Mouse (Mus musculus) heart, adult 2 months (tissue): ENCODE measurements at regions not wholly inside any gene's neighbourhood (a gene's known extent, or its start where the extent isn't known, plus 50 kb on each side); places are given as distances from the start of the nearest gene placed in this dataset.

ENCODE experiments used
- CTCF ChIP-seq: fragments of 200-600 bp; IDR thresholded peaks from 2 replicates; pipeline ENCODE4 v1.8.1; 2022; ENCODE audit warnings: antibody characterized with exemption, mild to moderate bottlenecking, moderate library complexity
- EP300 ChIP-seq: fragments of 200-500 bp; IDR thresholded peaks from 2 replicates; pipeline ENCODE4 v1.6.1; 2011; ENCODE audit warnings: low read depth, low read length, control low read depth; ENCODE audit not compliant: insufficient read depth
- POLR2A ChIP-seq: fragments of 200-500 bp; IDR thresholded peaks from 2 replicates; pipeline ENCODE4 v1.6.1; 2011; ENCODE audit warnings: mild to moderate bottlenecking, low read depth, low read length, control low read depth; ENCODE audit not compliant: insufficient read depth

DNA sequence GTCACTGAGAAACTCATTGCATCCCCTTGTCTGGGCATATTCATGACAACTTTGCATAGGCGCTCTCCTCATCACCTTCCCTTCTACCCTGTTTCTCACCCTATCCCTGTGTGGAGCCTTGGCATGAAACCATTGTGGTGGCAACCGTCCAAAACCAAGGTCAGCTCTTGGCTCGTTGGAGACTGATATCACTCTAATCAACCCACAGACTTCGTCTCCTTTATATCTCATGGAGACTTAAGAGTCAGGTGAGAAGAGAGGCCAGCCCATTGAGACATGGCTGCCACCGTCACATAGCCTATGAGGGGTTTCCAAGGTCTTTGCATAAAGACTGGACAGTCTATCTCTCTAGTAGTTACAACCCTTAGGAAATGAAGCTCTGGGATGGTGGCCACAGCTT, 305.5 kb upstream of the Runx1 start:
- TF ChIP-seq POLR2A: no peak
- no peak for TF ChIP-seq EP300
- TF ChIP-seq CTCF: no peak
